Mouse (Mus musculus): ENCODE measurements around the gene Cdk19.
"Not testable (repeated sequence)": the region's sequence is repeated elsewhere in the genome, so short reads cannot be mapped to it uniquely, and the experiment has no call there.

The Cdk19 gene

GRCm38 (mm10) chr10:40524991-40525390, 185.6 kb downstream of the Cdk19 start:
- DNase-seq (ENCODE audit: low spot score): peak; percentile 69

GRCm38 (mm10) chr10:40525616-40526155, 186.3 kb downstream of the Cdk19 start:
- no peak for DNase-seq (ENCODE audit: low spot score)

GRCm38 (mm10) chr10:40526301-40526761, 187.0 kb downstream of the Cdk19 start:
- DNase-seq (ENCODE audit: low spot score): no peak

- DNase-seq (ENCODE audit: low spot score): no peak
Observed at GRCm38 (mm10) chr10:40526986-40527385, 187.6 kb downstream of the Cdk19 start.

GRCm38 (mm10) chr10:40527573-40527972, 188.2 kb downstream of the Cdk19 start:
- DNase-seq (ENCODE audit: low spot score): no peak

GRCm38 (mm10) chr10:40528668-40529067, 189.3 kb downstream of the Cdk19 start:
- peak; percentile 35 for DNase-seq (ENCODE audit: low spot score)

GRCm38 (mm10) chr10:40529617-40530016, 190.3 kb downstream of the Cdk19 start:
- peak; percentile 71 for DNase-seq (ENCODE audit: low spot score)

- DNase-seq (ENCODE audit: low spot score): no peak
Observed at GRCm38 (mm10) chr10:40530661-40531060, 191.3 kb downstream of the Cdk19 start.

- DNase-seq (ENCODE audit: low spot score): not testable (repeated sequence)
Observed at GRCm38 (mm10) chr10:40532586-40532985, 193.2 kb downstream of the Cdk19 start.

Data from testis, postnatal 10 days (tissue).